Mouse (Mus musculus) layer of hippocampus, adult 18-20 months (tissue): ENCODE results near the gene Kirrel2. TPM values are rescaled to one million over a fixed set of nuclear protein-coding genes. Genes with fewer than 3 reads are reported as not detected.

Source experiments
- DNase-seq, 2 experiments: peaks; one replicate each; pipeline ENCODE4 v3.0.0; 2022; ENCODE audit warnings: low spot score in 2 of 2
- total RNA-seq, 2 experiments: library from RNA; stranded (reverse); gene quantifications; 2 replicates each; pipeline ENCODE4 v1.2.3; 2021

The Kirrel2 gene
- total RNA-seq, 2 experiments from 2014 or later = 11.9 to 17.4 TPM

DNA sequence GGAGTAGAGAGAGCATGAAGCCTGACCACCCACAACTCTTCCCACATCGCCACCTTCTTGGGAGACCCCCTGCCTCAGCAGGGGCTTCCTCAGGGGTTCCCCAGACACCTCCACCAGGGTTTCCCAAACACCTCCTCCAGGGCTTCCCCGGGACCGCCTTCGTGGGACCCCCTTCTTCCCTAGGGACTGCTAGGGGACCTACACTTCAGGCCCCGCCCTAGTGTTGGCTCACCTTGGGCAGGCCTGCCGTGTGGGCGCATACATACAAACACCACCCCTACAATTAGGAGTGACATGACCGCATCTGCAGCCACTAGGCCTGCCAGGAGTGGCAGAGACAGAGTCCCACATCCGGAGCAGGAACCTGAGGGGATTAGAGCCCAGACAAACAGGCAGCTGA is 39.6 kb downstream of the Kirrel2 start:
- DNase-seq = no peak

DNA sequence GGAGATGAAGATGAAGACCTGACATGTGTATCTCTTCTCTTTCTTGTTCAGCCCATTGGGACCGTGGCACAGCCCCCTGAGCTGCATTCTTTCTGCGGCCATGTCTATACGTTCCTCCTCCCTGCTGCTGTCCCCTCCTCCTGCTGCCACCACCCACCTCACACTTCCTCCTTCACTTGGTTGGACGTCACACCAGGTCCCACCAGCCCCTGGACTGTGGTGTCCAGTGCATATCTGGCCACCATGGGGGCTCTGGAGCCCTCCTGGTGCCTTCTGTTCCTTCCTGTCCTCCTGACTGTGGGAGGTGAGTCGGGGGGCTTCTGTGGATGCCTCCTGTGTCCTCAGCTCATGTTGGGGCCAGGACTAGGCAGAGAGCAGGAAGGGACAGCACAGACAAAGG is 43.9 kb downstream of the Kirrel2 start, which contains the start of gene Tyrobp:
Tyrobp (plus strand) TSS at position 165 of the 400 bp plus-strand sequence.
- no peak for DNase-seq

DNA sequence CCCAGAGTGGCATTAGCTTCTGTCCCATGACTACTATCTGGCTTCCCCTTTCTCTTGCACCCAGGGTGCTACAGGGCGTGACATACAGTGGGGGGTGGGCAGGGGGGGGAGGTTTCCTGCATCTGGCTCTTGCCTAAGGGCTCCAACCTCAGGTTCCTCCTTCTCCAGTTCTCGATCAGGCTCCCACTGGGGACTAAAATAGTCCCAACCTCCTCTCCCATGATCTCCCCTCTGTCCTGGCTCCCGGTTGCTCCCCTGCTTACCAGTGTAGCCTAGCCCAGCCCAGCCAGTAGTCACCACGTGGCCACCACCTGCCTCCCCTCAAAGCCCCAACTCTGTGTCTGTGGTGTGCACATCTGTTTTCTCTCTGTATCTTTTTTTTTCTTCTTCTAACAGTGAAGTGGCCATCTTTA is 44.7 kb downstream of the Kirrel2 start:
- no peak for DNase-seq

GRCm38 (mm10) chr7:30411023-30411422 is 46.5 kb downstream of the Kirrel2 start:
- DNase-seq = no peak

GRCm38 (mm10) chr7:30409789-30410188 is 47.7 kb downstream of the Kirrel2 start:
- no peak for DNase-seq

GRCm38 (mm10) chr7:30408639-30409038 is 48.9 kb downstream of the Kirrel2 start:
- DNase-seq = no peak

DNA sequence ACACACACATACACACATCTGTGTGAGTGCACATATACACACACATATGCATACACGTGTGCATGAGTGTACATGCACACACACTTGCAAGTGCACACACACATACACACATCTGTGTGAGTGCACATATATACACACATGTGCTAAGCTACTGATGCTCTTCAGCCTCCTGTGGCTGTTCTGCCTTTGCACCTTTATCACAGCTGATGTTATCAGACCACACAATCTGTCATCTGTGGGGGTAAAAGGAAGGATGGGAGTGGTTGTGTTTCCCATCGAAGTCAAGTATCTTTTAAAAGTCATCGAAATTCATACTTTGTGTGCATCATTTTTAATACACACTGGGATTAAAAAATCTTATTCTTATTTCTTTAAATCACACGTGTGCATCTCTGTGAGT is 55.1 kb downstream of the Kirrel2 start:
- no peak for DNase-seq

DNA sequence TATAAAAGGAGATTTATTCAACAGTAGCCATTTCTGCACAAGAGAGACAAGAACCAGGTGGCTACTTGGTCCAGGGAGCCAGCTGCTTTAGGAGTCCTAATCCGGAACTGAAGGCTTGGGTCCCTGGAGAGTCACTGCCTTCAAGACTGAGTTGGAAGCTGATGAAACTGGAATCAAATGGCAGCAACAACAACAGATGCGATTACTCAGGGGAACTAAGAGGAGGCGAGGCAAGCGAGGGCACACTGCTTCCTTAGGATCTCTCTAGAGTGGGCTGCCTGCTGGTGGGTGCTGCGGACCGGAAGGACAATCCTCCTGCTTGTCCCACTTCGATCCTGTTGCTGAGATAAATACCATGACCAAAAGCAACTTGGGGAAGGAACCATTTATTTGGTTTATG is 57.8 kb downstream of the Kirrel2 start:
- no peak for DNase-seq

Other genes starting within 250 kb of the Kirrel2 start
- 10 to 100 TPM; 55.1 to 59.8 TPM for gene Polr2i, start 225.7 kb downstream of the Kirrel2 start, total RNA-seq
- 100 to 1,000 TPM; 128 to 131 TPM for gene Tbcb, start 225.4 kb downstream of the Kirrel2 start, total RNA-seq
- gene Ovol3, start 222.0 kb downstream of the Kirrel2 start, total RNA-seq = not detected
- gene Thap8, start 177.6 kb downstream of the Kirrel2 start, total RNA-seq = under 1 TPM in 1 of 2 experiments, not detected in 1; 0.33 TPM
- gene Wdr62, start 177.3 kb downstream of the Kirrel2 start, total RNA-seq = 1 to 10 TPM in 1 of 2 experiments, under 1 TPM in 1; 0.77 to 1.6 TPM
- 100 to 1,000 TPM; 461 to 466 TPM for gene Clip3, start 166.0 kb downstream of the Kirrel2 start, total RNA-seq
- 10 to 100 TPM; 55.2 to 63.0 TPM for gene Alkbh6, start 149.0 kb downstream of the Kirrel2 start, total RNA-seq
- gene Syne4, start 142.9 kb downstream of the Kirrel2 start, total RNA-seq = 10 to 100 TPM; 10.5 to 10.9 TPM
- under 1 TPM; 0.30 to 0.43 TPM for gene E130208F15Rik, start 135.9 kb downstream of the Kirrel2 start, total RNA-seq
- gene Sdhaf1, start 133.8 kb downstream of the Kirrel2 start, total RNA-seq = 1 to 10 TPM; 6.3 to 6.6 TPM
- gene Lrfn3, start 94.9 kb downstream of the Kirrel2 start, total RNA-seq = 10 to 100 TPM; 29.9 to 32.6 TPM
- gene Tyrobp, start 43.9 kb downstream of the Kirrel2 start, total RNA-seq = 10 to 100 TPM; 29.7 to 34.3 TPM
- under 1 TPM in 1 of 2 experiments, not detected in 1; 0.99 TPM for gene Hcst, start 37.8 kb downstream of the Kirrel2 start, total RNA-seq
- 1 to 10 TPM; 3.0 to 4.2 TPM for gene Nfkbid, start 36.0 kb downstream of the Kirrel2 start, total RNA-seq
- gene Aplp1, start 12.2 kb downstream of the Kirrel2 start, total RNA-seq = 1,000 to 10,000 TPM; 1,425 to 1,440 TPM
- gene Nphs1, start 625 bp upstream of the Kirrel2 start, total RNA-seq = 1 to 10 TPM in 1 of 2 experiments, under 1 TPM in 1; 0.96 to 1.8 TPM
- not detected for gene Prodh2, start 35.9 kb upstream of the Kirrel2 start, total RNA-seq
- gene Arhgap33, start 77.4 kb upstream of the Kirrel2 start, total RNA-seq = 100 to 1,000 TPM in 1 of 2 experiments, 10 to 100 TPM in 1; 97.4 to 108 TPM
- gene Hspb6, start 94.5 kb upstream of the Kirrel2 start, total RNA-seq = 1 to 10 TPM; 2.6 to 2.9 TPM
- 1 to 10 TPM; 4.4 to 5.2 TPM for gene Proser3, start 94.6 kb upstream of the Kirrel2 start, total RNA-seq
- 10 to 100 TPM; 40.8 to 43.2 TPM for gene Lin37, start 102.1 kb upstream of the Kirrel2 start, total RNA-seq
- 10 to 100 TPM; 74.6 to 75.2 TPM for gene U2af1l4, start 105.6 kb upstream of the Kirrel2 start, total RNA-seq
- 1 to 10 TPM; 9.1 to 9.2 TPM for gene Gm49396, start 105.7 kb upstream of the Kirrel2 start, total RNA-seq
- 10 to 100 TPM; 89.3 to 91.7 TPM for gene Psenen, start 105.9 kb upstream of the Kirrel2 start, total RNA-seq
- 1 to 10 TPM; 4.9 to 6.4 TPM for gene Igflr1, start 107.7 kb upstream of the Kirrel2 start, total RNA-seq
- 10 to 100 TPM; 45.3 to 47.8 TPM for gene Kmt2b, start 131.0 kb upstream of the Kirrel2 start, total RNA-seq
- gene Zbtb32, start 141.2 kb upstream of the Kirrel2 start, total RNA-seq = not detected
- under 1 TPM; 0.38 to 0.45 TPM for gene Upk1a, start 155.2 kb upstream of the Kirrel2 start, total RNA-seq
- gene Cox6b1, start 168.5 kb upstream of the Kirrel2 start, total RNA-seq = 100 to 1,000 TPM; 599 to 606 TPM
- gene Etv2, start 178.2 kb upstream of the Kirrel2 start, total RNA-seq = not detected
- gene Rbm42, start 192.6 kb upstream of the Kirrel2 start, total RNA-seq = 10 to 100 TPM; 79.0 to 82.6 TPM
- gene Haus5, start 207.3 kb upstream of the Kirrel2 start, total RNA-seq = 1 to 10 TPM; 4.6 to 5.4 TPM
- not detected for gene Pmis2, start 213.9 kb upstream of the Kirrel2 start, total RNA-seq
- not detected for gene 2200002J24Rik, start 241.2 kb upstream of the Kirrel2 start, total RNA-seq